Mouse (Mus musculus): ENCODE measurements around the gene Cep164.
"Not testable (repeated sequence)": the region's sequence is repeated elsewhere in the genome, so short reads cannot be mapped to it uniquely, and the experiment has no call there.

Cep164 gene

DNA sequence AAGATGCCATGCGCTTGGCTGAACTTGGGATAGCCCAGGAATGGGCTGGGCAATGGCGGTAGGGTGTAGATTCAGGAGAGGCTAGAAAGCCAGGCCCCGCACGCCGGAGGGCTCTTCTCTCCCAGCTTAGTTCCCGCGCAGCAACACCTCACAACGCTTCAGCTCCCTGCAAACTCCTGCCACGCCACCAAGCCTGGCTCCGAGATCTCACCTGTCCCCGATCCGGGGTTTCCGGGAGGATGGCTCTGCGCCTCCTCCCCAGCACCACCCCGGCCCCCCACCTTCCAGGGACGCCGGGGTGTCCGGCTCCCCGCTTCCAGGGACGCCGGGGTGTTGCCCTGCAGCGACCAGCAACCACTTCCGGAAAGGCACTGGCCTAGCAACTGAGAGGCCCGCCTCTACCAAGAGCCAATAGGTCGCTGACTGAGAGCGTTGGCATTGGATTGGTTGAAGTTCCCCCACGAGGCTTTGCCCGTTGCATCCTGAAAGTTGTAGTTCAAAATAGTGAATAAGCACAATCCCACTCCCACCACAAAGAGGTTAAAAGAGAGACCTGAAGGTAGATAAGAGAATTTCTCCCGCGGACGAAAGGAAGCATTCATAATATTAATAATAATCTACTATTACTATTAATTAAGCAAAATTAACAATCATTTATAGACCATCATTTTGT is at the start of gene Cep164:
Gene Cep164, minus strand, starts transcription at position 401 of the 673 bp plus-strand sequence.
- DNase-seq (ENCODE audit: low spot score) = peak; percentile 91

- DNase-seq (ENCODE audit: low spot score) = peak; percentile 61
Observed at GRCm38 (mm10) chr9:45877928-45878327, 49.4 kb upstream of the Cep164 start.

DNA sequence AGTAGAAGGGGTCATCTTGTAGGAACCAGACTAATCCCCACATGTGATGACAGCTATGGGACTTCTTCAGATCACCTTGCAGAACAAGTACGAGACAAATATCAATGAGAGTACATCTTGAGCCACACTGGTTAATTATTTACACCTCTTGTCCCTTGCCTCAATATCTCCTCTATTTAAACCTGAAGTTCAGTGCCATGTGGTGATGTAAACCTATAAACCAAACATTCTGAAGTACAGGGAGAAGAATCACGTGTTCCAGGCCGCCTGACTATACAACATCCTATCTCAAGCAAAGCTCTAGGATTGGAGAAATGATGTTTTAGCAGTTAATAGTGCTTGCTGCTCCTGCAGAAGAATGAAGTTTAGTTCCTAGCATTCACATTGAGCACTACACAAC is 41.8 kb upstream of the Cep164 start:
- DNase-seq (ENCODE audit: low spot score) = no peak

- DNase-seq (ENCODE audit: low spot score) = no peak
Observed at GRCm38 (mm10) chr9:45869181-45869580, 40.7 kb upstream of the Cep164 start.

DNA sequence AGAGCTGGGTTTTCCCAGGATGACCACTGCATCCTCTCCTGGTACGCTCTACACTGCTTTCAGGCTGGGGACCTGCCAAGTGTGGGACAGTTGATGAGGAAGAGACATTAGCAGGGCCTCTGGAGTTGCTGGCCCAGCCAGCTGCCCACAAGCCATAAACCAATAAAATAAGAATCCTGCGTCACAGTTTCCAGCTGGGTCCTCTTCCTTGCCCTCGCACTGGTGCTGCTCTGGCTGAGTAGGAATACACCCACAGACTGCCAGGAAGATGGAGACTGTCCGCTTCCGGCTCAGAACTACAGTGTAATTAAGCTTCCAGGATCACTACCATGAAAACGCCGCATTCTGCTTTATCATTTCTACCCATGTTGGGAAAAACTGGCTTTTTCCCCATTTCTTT is 33.3 kb upstream of the Cep164 start:
- no peak for DNase-seq (ENCODE audit: low spot score)

DNA sequence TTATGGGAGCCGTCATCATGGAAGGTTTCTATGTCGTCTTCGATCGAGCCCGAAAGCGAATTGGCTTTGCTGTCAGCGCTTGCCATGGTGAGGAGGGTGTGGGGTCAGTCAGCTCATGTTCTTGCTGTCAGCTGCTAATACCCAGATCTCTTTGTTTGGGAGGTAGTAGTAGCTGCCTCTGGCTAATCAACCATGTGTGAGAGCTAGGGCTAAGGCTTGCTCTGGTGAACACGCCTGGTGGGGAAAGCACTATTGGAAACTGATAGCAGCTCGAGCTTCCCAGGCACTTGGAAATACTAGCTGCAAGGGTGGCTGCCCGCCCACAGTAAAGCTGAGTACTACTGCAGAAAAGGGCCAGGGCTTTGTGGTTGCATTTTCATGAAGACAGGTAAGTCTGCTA is 30.9 kb upstream of the Cep164 start:
- DNase-seq (ENCODE audit: low spot score) = no peak

GRCm38 (mm10) chr9:45854136-45854535 is 25.6 kb upstream of the Cep164 start:
- DNase-seq (ENCODE audit: low spot score) = no peak

- no peak for DNase-seq (ENCODE audit: low spot score)
Observed at GRCm38 (mm10) chr9:45853695-45854094, 25.2 kb upstream of the Cep164 start.

GRCm38 (mm10) chr9:45851776-45852175 is 23.3 kb upstream of the Cep164 start:
- DNase-seq (ENCODE audit: low spot score) = no peak

DNA sequence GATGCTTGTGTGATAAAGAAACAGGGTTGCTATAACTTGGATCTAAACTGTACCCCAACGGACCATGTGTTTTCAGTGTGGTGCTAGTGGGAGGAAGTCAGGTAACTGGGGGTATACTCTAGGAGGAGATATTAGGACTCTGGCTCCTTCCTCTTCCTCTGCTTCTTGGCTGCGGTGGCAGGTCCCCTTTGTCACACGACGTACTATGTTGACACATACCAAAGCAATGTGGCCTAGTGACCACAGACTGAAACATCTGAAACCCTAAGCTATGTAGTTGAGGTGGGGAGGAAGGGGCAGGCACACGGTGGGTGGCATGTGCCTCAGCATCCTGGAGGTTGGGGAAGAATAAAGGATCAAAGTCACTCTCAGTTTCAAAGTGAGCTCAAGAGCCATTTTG is 22.8 kb upstream of the Cep164 start:
- no peak for DNase-seq (ENCODE audit: low spot score)

- no peak for DNase-seq (ENCODE audit: low spot score)
Observed at GRCm38 (mm10) chr9:45850528-45851155, 22.2 kb upstream of the Cep164 start.

GRCm38 (mm10) chr9:45849528-45850408 is 21.3 kb upstream of the Cep164 start:
- DNase-seq (ENCODE audit: low spot score) = peak; percentile 57

GRCm38 (mm10) chr9:45846891-45847460 is 18.5 kb upstream of the Cep164 start:
- DNase-seq (ENCODE audit: low spot score) = peak; percentile 33

- DNase-seq (ENCODE audit: low spot score) = not testable (repeated sequence)
Observed at GRCm38 (mm10) chr9:45846176-45846575, 17.7 kb upstream of the Cep164 start.

- DNase-seq (ENCODE audit: low spot score) = no peak
Observed at GRCm38 (mm10) chr9:45845541-45845940, 17.1 kb upstream of the Cep164 start.

- DNase-seq (ENCODE audit: low spot score) = no peak
Observed at GRCm38 (mm10) chr9:45843780-45844179, 15.3 kb upstream of the Cep164 start.

DNA sequence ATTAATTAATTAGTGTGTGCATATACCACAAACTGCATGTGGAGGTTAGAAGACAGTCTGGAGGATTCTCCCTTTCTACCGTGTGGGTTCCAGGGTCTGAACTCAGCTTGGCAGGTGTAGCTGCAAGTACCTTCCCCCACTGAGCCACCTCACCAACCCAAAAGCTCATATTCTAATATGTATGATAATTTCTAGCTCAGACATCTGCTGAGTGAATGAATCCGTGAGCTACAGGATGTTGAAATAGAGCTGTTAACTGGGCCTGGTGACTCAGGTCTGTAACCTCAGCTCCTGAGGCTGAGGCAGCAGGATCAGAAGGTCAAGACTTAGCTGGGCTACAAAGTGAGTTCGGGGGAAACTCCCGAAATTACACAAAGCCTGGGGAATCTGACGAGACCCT is 14.5 kb upstream of the Cep164 start:
- no peak for DNase-seq (ENCODE audit: low spot score)

DNA sequence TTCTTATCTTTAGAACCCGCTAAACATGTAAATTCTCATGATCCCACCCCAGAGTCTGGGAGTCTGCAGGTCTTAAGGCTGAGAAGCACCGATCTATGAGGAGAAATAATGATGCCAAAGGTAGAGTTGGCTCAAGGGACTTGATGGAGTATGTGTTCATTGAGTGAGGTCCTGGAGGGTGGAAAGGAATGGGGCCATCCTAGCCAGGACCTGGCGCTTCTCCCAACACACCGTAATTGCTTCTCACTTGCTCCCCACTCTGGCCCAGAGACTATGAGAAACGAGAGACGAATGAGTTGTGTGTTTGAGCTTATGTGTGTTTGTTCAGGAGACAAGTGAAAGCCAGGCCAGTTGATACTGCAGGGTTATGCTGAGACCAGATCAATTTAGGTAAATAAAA is 13.0 kb upstream of the Cep164 start:
- no peak for DNase-seq (ENCODE audit: low spot score)

GRCm38 (mm10) chr9:45840331-45840730 is 11.8 kb upstream of the Cep164 start:
- DNase-seq (ENCODE audit: low spot score) = no peak

DNA sequence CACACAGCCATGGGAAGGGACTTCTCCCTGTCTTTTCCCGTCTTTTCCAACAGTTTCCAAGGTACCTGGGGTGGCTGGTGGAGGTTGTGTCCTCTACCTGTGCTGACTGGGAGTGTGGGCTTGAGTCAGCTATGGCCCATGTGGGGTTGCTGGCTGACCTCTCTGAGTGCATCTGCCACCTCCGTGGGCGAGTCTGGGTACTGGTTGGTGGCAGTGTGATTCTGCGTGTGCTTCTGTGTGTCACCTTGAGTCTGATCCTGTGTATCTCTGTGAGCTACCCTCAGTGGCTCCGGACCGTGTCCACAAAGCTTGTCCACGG is 11.4 kb upstream of the Cep164 start:
- no peak for DNase-seq (ENCODE audit: low spot score)

DNA sequence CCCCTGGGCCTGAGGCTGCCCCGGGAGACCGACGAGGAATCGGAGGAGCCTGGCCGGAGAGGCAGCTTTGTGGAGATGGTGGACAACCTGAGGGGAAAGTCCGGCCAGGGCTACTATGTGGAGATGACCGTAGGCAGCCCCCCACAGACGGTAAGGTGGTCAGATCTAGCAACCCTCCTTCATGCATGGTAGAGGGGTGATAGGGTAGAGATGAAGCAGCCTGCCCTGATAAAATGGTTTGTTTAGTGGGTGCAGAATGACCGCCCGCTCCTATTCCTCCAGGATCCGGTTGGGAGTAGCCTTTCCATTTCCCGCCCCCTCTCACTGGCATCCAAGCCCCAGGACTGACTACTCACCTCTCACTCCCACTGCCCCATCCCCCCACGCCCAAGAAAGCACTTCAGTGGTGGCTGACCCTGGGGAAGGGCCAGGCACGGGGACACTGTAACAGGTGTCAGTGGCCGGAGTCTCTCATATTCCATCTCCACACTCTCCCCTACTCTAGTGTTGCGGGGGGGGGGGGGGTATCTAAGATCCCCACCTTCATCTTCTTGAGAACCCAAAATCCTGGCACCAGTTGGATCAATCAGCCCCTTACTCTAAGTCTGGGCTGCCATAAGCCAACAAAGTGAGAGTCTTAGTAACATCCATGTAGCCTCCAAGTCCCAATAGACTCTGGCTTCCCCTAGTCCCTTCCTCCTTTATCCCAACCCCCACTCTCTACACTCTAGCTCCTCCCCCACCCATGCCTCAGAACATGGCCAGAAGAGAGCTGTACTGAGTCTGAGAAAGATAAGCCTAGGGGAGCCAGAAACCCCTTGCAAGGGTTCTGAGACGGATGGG is 10.9 kb upstream of the Cep164 start:
- DNase-seq (ENCODE audit: low spot score) = no peak

All from adipocyte (in vitro differentiated cells).